Mouse (Mus musculus): ENCODE results near the gene Vcl. TPM values are rescaled to one million over a fixed set of nuclear protein-coding genes. Genes with fewer than 3 reads are reported as not detected.

Vcl gene
- total and polyA plus RNA-seq, 3 experiments, result 2.1 to 4.6 (median 4.5) TPM

GRCm38 (mm10) chr14:20893815-20894214, 35.4 kb upstream of the Vcl start:
- Histone ChIP-seq H3K4me3 (replicated peaks in 1 of 3; ENCODE audit: low read depth in 2 of 3, low read length in 2 of 3, poor library complexity in 1 of 3) (no peak overlapping the region), H3K9me3 (replicated peaks; ENCODE audit: low read length) (no peaks in the 10 kb centered on the region), H3K36me3 (replicated peaks in 1 of 2; ENCODE audit: control insufficient read depth in 1 of 2, insufficient read depth in 1 of 2, low read length in 1 of 2) (no peaks in the 10 kb centered on the region), H3K27me3 (replicated peaks) (no peaks in the 10 kb centered on the region), H3K9ac (ENCODE audit: insufficient read depth, low read depth) (no peak overlapping the region), H3K79me2 (replicated peaks; ENCODE audit: control insufficient read depth, extremely low read depth, insufficient read depth, poor library complexity, severe bottlenecking) (no peaks in the 10 kb centered on the region), H3K27ac (ENCODE audit: insufficient read depth, low read depth) (no peak overlapping the region), H3K4me1 (ENCODE audit: control insufficient read depth in 1 of 2, insufficient read depth in 2 of 2) (0 out of 4 replicates have a peak, but pooled peaks cover 0 to 2% of the 10 kb centered on the region in 2 experiments), H3K4me2 (ENCODE audit: insufficient read depth, low read depth, poor library complexity, severe bottlenecking) (no peak overlapping the region)
- dilution Hi-C loops (cut with MboI; ENCODE audit: extremely low pct_ligation_motif_present, extremely low pct_unique_long_range_greater_than_20kb, low sequenced_read_pairs) (no loop called here), in situ Hi-C loops (cut with MboI; ENCODE audit: low pct_ligation_motif_present, low pct_unique_long_range_greater_than_20kb, low sequenced_read_pairs) (no loop called here)
- no peak for TF ChIP-seq CHD1 (IDR thresholded peaks at IDR 0.05; ENCODE audit: low read depth, low read length)
- no peak for TF ChIP-seq JUND (conservative IDR thresholded peaks at IDR 0.05; ENCODE audit: low read depth, low read length)
- no peak for TF ChIP-seq IRF4 (IDR thresholded peaks at IDR 0.05; ENCODE audit: low read depth, low read length)
- TF ChIP-seq E2F4 (IDR thresholded peaks at IDR 0.05; ENCODE audit: insufficient replicate concordance, low read depth, low read length), result no peak
- TF ChIP-seq NRF1 (IDR thresholded peaks at IDR 0.05; ENCODE audit: low read depth, low read length), result no peak
- TF ChIP-seq KAT2A (IDR thresholded peaks at IDR 0.05; ENCODE audit: insufficient replicate concordance, low read length), result no peak
- TF ChIP-seq POLR2AphosphoS2 (IDR thresholded peaks at IDR 0.05; ENCODE audit: low read depth, low read length), result no peak
- TF ChIP-seq ELF1 (IDR thresholded peaks at IDR 0.05; ENCODE audit: low read depth, low read length), result no peak
- TF ChIP-seq CTCF (conservative IDR thresholded peaks at IDR 0.05 in 1 of 2, IDR thresholded peaks at IDR 0.05 in 1 of 2; ENCODE audit: low read depth in 2 of 2, low read length in 2 of 2), result no peak
- no peak for TF ChIP-seq GABPA (IDR thresholded peaks at IDR 0.05; ENCODE audit: insufficient replicate concordance, low read depth, low read length)
- no peak for TF ChIP-seq TBP (conservative IDR thresholded peaks at IDR 0.05; ENCODE audit: low read depth, low read length)
- TF ChIP-seq BHLHE40 (IDR thresholded peaks at IDR 0.05; ENCODE audit: low read depth, low read length), result no peak
- TF ChIP-seq EP300 (IDR thresholded peaks at IDR 0.05; ENCODE audit: low read length), result no peak
- no peak for TF ChIP-seq CHD2 (IDR thresholded peaks at IDR 0.05; ENCODE audit: low read length)
- no peak for TF ChIP-seq USF2 (conservative IDR thresholded peaks at IDR 0.05; ENCODE audit: low read depth, low read length)
- no peak for DNase-seq (ENCODE audit: extremely low read depth)

DNA sequence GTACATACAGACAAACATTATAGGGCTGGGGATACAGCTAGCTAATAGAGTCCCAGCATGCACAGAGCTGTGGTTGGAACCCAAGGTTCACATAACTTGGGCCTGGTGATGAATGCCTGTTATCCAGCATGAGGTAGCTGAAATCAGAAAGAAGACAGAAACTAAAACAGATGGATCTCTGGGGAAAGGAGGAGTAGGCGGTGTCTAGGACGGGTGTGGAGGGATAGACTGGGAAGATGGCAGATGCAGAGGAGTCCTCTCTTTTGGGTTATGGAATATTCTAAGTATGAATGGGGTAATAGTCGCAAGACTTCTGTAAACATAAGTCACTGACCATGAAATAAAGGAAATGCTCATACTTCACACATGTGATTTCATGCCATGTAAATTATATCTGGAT, 27.9 kb upstream of the Vcl start:
- in situ Hi-C loops (cut with MboI; ENCODE audit: low pct_ligation_motif_present, low pct_unique_long_range_greater_than_20kb, low sequenced_read_pairs) (no loop called here), dilution Hi-C loops (cut with MboI; ENCODE audit: extremely low pct_ligation_motif_present, extremely low pct_unique_long_range_greater_than_20kb, low sequenced_read_pairs) (no loop called here)
- no peak for TF ChIP-seq BHLHE40 (IDR thresholded peaks at IDR 0.05; ENCODE audit: low read depth, low read length)
- no peaks in the 10 kb centered on the region for H3K36me3 ChIP-seq (replicated peaks in 1 of 2; ENCODE audit: control insufficient read depth in 1 of 2, insufficient read depth in 1 of 2, low read length in 1 of 2)
- H3K9ac ChIP-seq (ENCODE audit: insufficient read depth, low read depth), result no peak overlapping the region
- no peaks in the 10 kb centered on the region for H3K79me2 ChIP-seq (replicated peaks; ENCODE audit: control insufficient read depth, extremely low read depth, insufficient read depth, poor library complexity, severe bottlenecking)
- no peaks in the 10 kb centered on the region for H3K4me1 ChIP-seq (ENCODE audit: control insufficient read depth in 1 of 2, insufficient read depth in 2 of 2)
- no peak overlapping the region for H3K27ac ChIP-seq (ENCODE audit: insufficient read depth, low read depth)
- H3K4me3 ChIP-seq (replicated peaks in 1 of 3; ENCODE audit: low read depth in 2 of 3, low read length in 2 of 3, poor library complexity in 1 of 3), result no peak overlapping the region
- no peaks in the 10 kb centered on the region for H3K27me3 ChIP-seq (replicated peaks)
- H3K9me3 ChIP-seq (replicated peaks; ENCODE audit: low read length), result no peaks in the 10 kb centered on the region
- no peak for DNase-seq (ENCODE audit: extremely low read depth)
- no peak overlapping the region for H3K4me2 ChIP-seq (ENCODE audit: insufficient read depth, low read depth, poor library complexity, severe bottlenecking)

DNA sequence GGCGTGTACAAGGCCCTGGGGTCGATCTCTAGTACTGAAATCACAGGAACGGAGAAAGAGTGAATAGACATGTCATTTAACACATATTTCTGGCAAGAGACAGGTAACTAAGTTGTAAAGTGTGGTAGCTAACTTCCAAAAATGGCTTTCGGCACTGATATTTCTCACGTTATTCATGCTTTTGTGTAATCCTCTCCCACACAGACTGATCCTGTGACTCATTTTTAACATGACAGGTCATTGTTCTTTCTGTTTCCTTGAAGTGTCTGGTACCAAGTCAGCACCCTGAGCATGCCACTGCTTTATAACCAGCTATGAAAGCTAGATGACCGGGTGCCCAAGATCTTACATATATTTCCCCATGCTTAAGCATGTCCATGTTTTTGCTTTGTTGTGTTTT, 26.1 kb upstream of the Vcl start:
- H3K27me3 ChIP-seq (replicated peaks), result no peaks in the 10 kb centered on the region
- no peaks in the 10 kb centered on the region for H3K4me1 ChIP-seq (ENCODE audit: control insufficient read depth in 1 of 2, insufficient read depth in 2 of 2)
- in situ Hi-C loops (cut with MboI; ENCODE audit: low pct_ligation_motif_present, low pct_unique_long_range_greater_than_20kb, low sequenced_read_pairs) (no loop called here), dilution Hi-C loops (cut with MboI; ENCODE audit: extremely low pct_ligation_motif_present, extremely low pct_unique_long_range_greater_than_20kb, low sequenced_read_pairs) (no loop called here)
- no peak overlapping the region for H3K4me2 ChIP-seq (ENCODE audit: insufficient read depth, low read depth, poor library complexity, severe bottlenecking)
- no peak for DNase-seq (ENCODE audit: extremely low read depth)
- no peak overlapping the region for H3K4me3 ChIP-seq (replicated peaks in 1 of 3; ENCODE audit: low read depth in 2 of 3, low read length in 2 of 3, poor library complexity in 1 of 3)
- H3K9me3 ChIP-seq (replicated peaks; ENCODE audit: low read length), result no peaks in the 10 kb centered on the region
- H3K79me2 ChIP-seq (replicated peaks; ENCODE audit: control insufficient read depth, extremely low read depth, insufficient read depth, poor library complexity, severe bottlenecking), result no peaks in the 10 kb centered on the region
- no peak overlapping the region for H3K27ac ChIP-seq (ENCODE audit: insufficient read depth, low read depth)
- no peaks in the 10 kb centered on the region for H3K36me3 ChIP-seq (replicated peaks in 1 of 2; ENCODE audit: control insufficient read depth in 1 of 2, insufficient read depth in 1 of 2, low read length in 1 of 2)
- H3K9ac ChIP-seq (ENCODE audit: insufficient read depth, low read depth), result no peak overlapping the region
- TF ChIP-seq JUND (conservative IDR thresholded peaks at IDR 0.05; ENCODE audit: low read depth, low read length), result no peak
- TF ChIP-seq MAZ (IDR thresholded peaks at IDR 0.05; ENCODE audit: low read depth, low read length), result no peak
- no peak for TF ChIP-seq ZMIZ1 (IDR thresholded peaks at IDR 0.05; ENCODE audit: low read depth, low read length)
- no peak for TF ChIP-seq JUN (IDR thresholded peaks at IDR 0.05; ENCODE audit: insufficient read depth, low read depth, low read length)
- no peak for TF ChIP-seq TCF12 (IDR thresholded peaks at IDR 0.05; ENCODE audit: low read depth, low read length)
- TF ChIP-seq CTCF (conservative IDR thresholded peaks at IDR 0.05 in 1 of 2, IDR thresholded peaks at IDR 0.05 in 1 of 2; ENCODE audit: low read depth in 2 of 2, low read length in 2 of 2), result no peak
- no peak for TF ChIP-seq SMC3 (IDR thresholded peaks at IDR 0.05; ENCODE audit: low read depth, low read length)
- TF ChIP-seq ETS1 (conservative IDR thresholded peaks at IDR 0.05; ENCODE audit: low read depth, low read length), result no peak
- no peak for TF ChIP-seq UBTF (IDR thresholded peaks at IDR 0.05; ENCODE audit: low read depth, low read length)
- no peak for TF ChIP-seq MYC (IDR thresholded peaks at IDR 0.05; ENCODE audit: low read depth, low read length)
- no peak for TF ChIP-seq MEF2A (IDR thresholded peaks at IDR 0.05; ENCODE audit: borderline replicate concordance, low read depth, low read length)
- TF ChIP-seq HCFC1 (IDR thresholded peaks at IDR 0.05; ENCODE audit: low read depth, low read length), result no peak
- no peak for TF ChIP-seq TBP (conservative IDR thresholded peaks at IDR 0.05; ENCODE audit: low read depth, low read length)
- TF ChIP-seq KAT2A (IDR thresholded peaks at IDR 0.05; ENCODE audit: insufficient replicate concordance, low read length), result no peak
- no peak for TF ChIP-seq RCOR1 (conservative IDR thresholded peaks at IDR 0.05; ENCODE audit: low read depth, low read length)
- no peak for TF ChIP-seq USF2 (conservative IDR thresholded peaks at IDR 0.05; ENCODE audit: low read depth, low read length)

Measured in CH12.LX (cell line).